Mouse (Mus musculus) E14TG2a.4 (cell line): Measurements from ENCODE around the gene Iqgap2.

Experiments
- CTCF ChIP-seq: conservative IDR thresholded peaks from 2 replicates; pipeline ENCODE4 v1.5.1; 2014; ENCODE audit warnings: low read length
- NANOG ChIP-seq: IDR thresholded peaks from 2 replicates; pipeline ENCODE4 v1.6.1; 2014; ENCODE audit warnings: borderline replicate concordance, low read length, mixed read lengths
- POU5F1 ChIP-seq: IDR thresholded peaks from 2 replicates; pipeline ENCODE4 v1.6.1; 2014; ENCODE audit warnings: low read length, borderline replicate concordance

DNA sequence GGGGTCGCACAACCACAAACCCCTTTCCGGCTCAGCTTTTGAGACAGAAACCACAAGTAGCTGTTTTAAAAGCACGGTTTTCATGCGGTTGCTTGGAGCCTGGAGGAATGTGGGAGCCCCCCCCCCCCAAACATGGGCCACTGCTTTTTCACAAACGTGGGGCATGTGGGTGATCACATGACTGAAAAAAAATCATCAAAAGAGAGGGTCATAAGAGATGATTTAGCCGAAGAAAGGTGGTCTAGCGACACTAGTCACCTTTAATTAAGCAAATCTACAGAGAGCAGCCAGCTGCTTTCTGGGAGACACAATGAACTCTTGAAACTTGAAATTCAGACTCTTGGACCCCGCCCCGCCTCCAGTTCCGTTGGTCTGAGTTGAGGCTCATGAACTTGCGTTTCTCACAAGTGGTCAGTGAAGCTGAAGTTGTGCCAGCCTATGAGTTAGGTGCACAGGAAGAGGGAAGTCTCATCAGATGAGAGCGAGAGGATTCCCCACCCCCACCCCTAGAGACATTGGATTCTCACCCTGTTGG, 956 bp upstream of the Iqgap2 start:
- TF ChIP-seq POU5F1 (no peak), CTCF (no peak), NANOG (no peak)
